Mouse (Mus musculus) gastrocnemius, postnatal 25 days (tissue): Measurements from ENCODE around the gene Hipk4. TPM values are rescaled to one million over a fixed set of nuclear protein-coding genes. Genes with fewer than 3 reads are reported as not detected.

Source experiments
- total RNA-seq, 2 experiments: library from RNA; stranded (reverse); gene quantifications; 1 replicate in 1 of 2; 2 replicates in 1 of 2; pipeline ENCODE4 v1.2.3; 2021

Gene Hipk4
- total RNA-seq, 2 experiments from 2014 or later = 0.13 to 0.18 TPM

Other genes with a start within 250 kb of the Hipk4 start
- gene Ltbp4, start 185.6 kb upstream of the Hipk4 start, total RNA-seq = 10 to 100 TPM; 69.4 to 77.8 TPM
- gene Shkbp1, start 167.2 kb upstream of the Hipk4 start, total RNA-seq = 1 to 10 TPM in 1 of 2 experiments, under 1 TPM in 1; 1.00 to 3.1 TPM
- not detected for gene Gm20479, start 165.8 kb upstream of the Hipk4 start, total RNA-seq
- gene Sptbn4, start 75.6 kb upstream of the Hipk4 start, total RNA-seq = under 1 TPM in 1 of 2 experiments, not detected in 1; 0.05 TPM
- 10 to 100 TPM; 11.0 to 17.2 TPM for gene Blvrb, start 75.3 kb upstream of the Hipk4 start, total RNA-seq
- gene Sertad3, start 49.5 kb upstream of the Hipk4 start, total RNA-seq = 1 to 10 TPM; 3.8 to 7.3 TPM
- 1 to 10 TPM; 6.8 to 7.5 TPM for gene Sertad1, start 36.4 kb upstream of the Hipk4 start, total RNA-seq
- 10 to 100 TPM; 11.6 to 13.0 TPM for gene Prx, start 23.9 kb upstream of the Hipk4 start, total RNA-seq
- gene Pld3, start 30.0 kb downstream of the Hipk4 start, total RNA-seq = 10 to 100 TPM; 14.9 to 15.0 TPM
- gene 2310022A10Rik, start 30.0 kb downstream of the Hipk4 start, total RNA-seq = 100 to 1,000 TPM in 1 of 2 experiments, 10 to 100 TPM in 1; 88.3 to 110 TPM
- 100 to 1,000 TPM; 135 to 147 TPM for gene Akt2, start 68.3 kb downstream of the Hipk4 start, total RNA-seq
- not detected for gene Ttc9b, start 130.6 kb downstream of the Hipk4 start, total RNA-seq
- 10 to 100 TPM; 27.7 to 28.1 TPM for gene Map3k10, start 151.3 kb downstream of the Hipk4 start, total RNA-seq
- under 1 TPM; 0.49 to 0.75 TPM for gene Zfp607b, start 166.1 kb downstream of the Hipk4 start, total RNA-seq
- 1 to 10 TPM; 5.0 to 6.2 TPM for gene Zfp60, start 208.1 kb downstream of the Hipk4 start, total RNA-seq